Mouse (Mus musculus) CH12.LX (cell line): ENCODE results near the gene Lce3f.

Experiments
- CTCF ChIP-seq, 2 experiments: IDR thresholded peaks in 1 of 2; conservative IDR thresholded peaks in 1 of 2; 2 replicates each; pipeline ENCODE4 v1.5.1; 2011 to 2012; ENCODE audit warnings: low read depth in 2 of 2, low read length in 2 of 2, improper control_type of control experiment in 1 of 2, inconsistent platforms in 1 of 2, mild to moderate bottlenecking in 1 of 2, moderate library complexity in 1 of 2
- POLR2A ChIP-seq: IDR thresholded peaks from 2 replicates; pipeline ENCODE4 v1.6.1; 2011; ENCODE audit warnings: low read depth, mild to moderate bottlenecking, improper control_type of control experiment, low read length

GRCm38 (mm10) chr3:93023411-93024184, 31.6 kb downstream of the Lce3f start:
- TF ChIP-seq CTCF (conservative IDR thresholded peaks at IDR 0.05 in 1 of 2, IDR thresholded peaks at IDR 0.05 in 1 of 2; ENCODE audit: low read depth in 2 of 2, low read length in 2 of 2): no peak
- TF ChIP-seq POLR2A: no peak
